Mouse (Mus musculus) myocyte (in vitro differentiated cells): ENCODE results near the gene Unc93a2.
"Not testable (repeated sequence)": the region's sequence is repeated elsewhere in the genome, so short reads cannot be mapped to it uniquely, and the experiment has no call there.

Experiments
- E2F4 ChIP-seq: IDR thresholded peaks from one replicate; pipeline ENCODE4 v1.6.1; 2011; ENCODE audit warnings: mild to moderate bottlenecking, control low read depth, moderate library complexity; ENCODE audit not compliant: insufficient read depth
- MYOG ChIP-seq, 3 experiments: IDR thresholded peaks; one replicate each; pipeline ENCODE4 v1.6.1; 2011; ENCODE audit warnings: control low read depth in 2 of 3, low read depth in 2 of 3, mild to moderate bottlenecking in 2 of 3; ENCODE audit not compliant: insufficient read length in 2 of 3, control insufficient read depth in 1 of 3, insufficient read depth in 1 of 3
- POLR2A ChIP-seq: IDR thresholded peaks from one replicate; pipeline ENCODE4 v1.6.1; 2011; ENCODE audit warnings: low read depth, mild to moderate bottlenecking, control low read depth, moderate library complexity; ENCODE audit not compliant: insufficient read length
- POLR2AphosphoS2 ChIP-seq: IDR thresholded peaks from one replicate; pipeline ENCODE4 v1.6.1; 2011; ENCODE audit warnings: low read depth, control low read depth; ENCODE audit not compliant: insufficient read length

GRCm38 (mm10) chr17:7395671-7396070, 10.4 kb upstream of the Unc93a2 start:
- not testable (repeated sequence) for TF ChIP-seq POLR2A; POLR2AphosphoS2; E2F4; MYOG (IDR thresholded peaks at IDR 0.05; ENCODE audit: control insufficient read depth in 1 of 3, insufficient read depth in 1 of 3, insufficient read length in 2 of 3, low read depth in 2 of 3)
